Mouse (Mus musculus): Measurements from ENCODE around the gene Gm39566.

DNA sequence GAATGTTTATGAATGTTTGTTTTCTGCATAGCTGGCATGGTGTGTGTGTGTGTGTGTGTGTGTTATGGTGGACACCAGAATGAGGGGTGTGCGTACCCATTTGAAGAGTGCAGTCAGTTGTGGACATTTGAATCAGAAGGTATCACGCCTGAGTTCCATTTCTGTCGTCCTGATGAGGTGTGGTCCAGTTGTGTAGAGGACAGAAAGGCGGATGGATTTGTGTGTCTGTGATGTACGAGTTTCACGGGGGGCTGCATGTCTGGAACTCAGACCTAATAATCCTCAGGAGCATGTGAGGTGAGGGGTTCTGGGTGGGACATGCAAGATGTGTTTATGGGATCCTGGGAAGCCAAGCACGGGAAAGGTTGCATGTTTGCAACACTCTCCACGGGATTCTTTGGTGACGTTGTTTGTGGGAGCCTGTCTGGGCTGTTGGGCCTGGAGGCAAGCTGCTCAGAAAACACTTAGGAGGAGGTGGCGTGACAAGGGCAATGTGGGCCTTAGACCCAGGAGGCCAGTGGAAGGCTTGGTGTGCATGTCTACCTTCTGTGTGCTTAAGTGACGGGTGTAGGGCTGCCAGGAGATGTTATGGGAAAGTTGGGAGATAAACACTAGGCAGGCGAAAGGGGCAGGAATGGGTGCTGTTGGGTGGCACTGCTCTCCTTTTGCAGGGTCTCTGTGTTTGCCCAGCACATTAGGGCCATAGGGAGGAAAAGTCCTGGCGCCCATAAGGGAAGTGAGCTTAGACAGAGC, 48.0 kb downstream of the Gm39566 start:
- TF ChIP-seq CTCF (IDR thresholded peaks at IDR 0.05; ENCODE audit: low read depth, low read length) (no peak), POLR2A (IDR thresholded peaks at IDR 0.05; ENCODE audit: insufficient read depth, low read length) (no peak)
